Mouse (Mus musculus) intestine, postnatal 0 days (tissue): ENCODE measurements around the gene Wfikkn1. TPM values are rescaled to one million over a fixed set of nuclear protein-coding genes. Genes with fewer than 3 reads are reported as not detected.

ENCODE experiments used
- ATAC-seq: fragments of 200-750 bp; cut with Nextera tagmentation; 2 replicates; pipeline ENCODE4 v1.8.0; 2017; ENCODE audit warnings: mild to moderate bottlenecking, moderate TSS enrichment, moderate library complexity
- H3K27ac ChIP-seq: fragments of 300-500 bp; sonication (generic); 2 replicates; pipeline ENCODE4 v1.5.1; 2014; ENCODE audit warnings: mild to moderate bottlenecking, low read depth, low read length, moderate library complexity
- H3K27me3 ChIP-seq: fragments of 300-500 bp; sonication (generic); replicated peaks from 2 replicates; pipeline ENCODE4 v1.6.1; 2014; ENCODE audit warnings: low read length, mixed read lengths; ENCODE audit not compliant: control insufficient read depth, insufficient read depth
- H3K36me3 ChIP-seq: fragments of 300-500 bp; sonication (generic); 2 replicates; pipeline ENCODE4 v1.6.1; 2014; ENCODE audit warnings: mild to moderate bottlenecking, moderate library complexity; ENCODE audit not compliant: control insufficient read depth, insufficient read depth
- H3K4me1 ChIP-seq: fragments of 300-500 bp; sonication (generic); replicated peaks from 2 replicates; pipeline ENCODE4 v1.6.1; 2014; ENCODE audit warnings: antibody characterized with exemption, low read length, mixed read lengths; ENCODE audit not compliant: control insufficient read depth, insufficient read depth
- H3K4me2 ChIP-seq: fragments of 300-500 bp; sonication (generic); replicated peaks from 2 replicates; pipeline ENCODE4 v1.6.1; 2014; ENCODE audit warnings: low read depth, mild to moderate bottlenecking, moderate library complexity
- H3K4me3 ChIP-seq: fragments of 300-500 bp; sonication (generic); 2 replicates; pipeline ENCODE4 v1.5.1; 2014; ENCODE audit warnings: low read depth, low read length
- H3K9ac ChIP-seq: fragments of 300-500 bp; sonication (generic); 2 replicates; pipeline ENCODE4 v1.6.1; 2014; ENCODE audit warnings: mild to moderate bottlenecking, low read depth, low read length
- H3K9me3 ChIP-seq: fragments of 300-500 bp; sonication (generic); 2 replicates; pipeline ENCODE4 v1.6.1; 2016; ENCODE audit warnings: mixed run types; ENCODE audit not compliant: control insufficient read depth
- CTCF ChIP-seq: sonication (generic); IDR thresholded peaks from 2 replicates; pipeline ENCODE4 v1.5.1; 2016; ENCODE audit warnings: low read depth, mild to moderate bottlenecking, control low read depth, antibody characterized with exemption, moderate library complexity
- WGBS: fragments of 180-500 bp; shearing (Covaris S2); extraction: QIAGEN DNeasy Blood & Tissue Kit; methylation state at CpG from one replicate; pipeline ENCODE4 v1.1.7; 2014; 5-methylcytosine and 5-hydroxymethylcytosine counted together
- polyA plus RNA-seq: library from polyadenylated mRNA; unstranded; fragments of >200 nt; fragmentation: Nextera tagmentation; extraction: Ambion mirVana; gene quantifications from 2 replicates; pipeline ENCODE4 v1.2.1, GENCODE M21; 2015

The Wfikkn1 gene
- polyA plus RNA-seq, 1 experiment from 2014 or later = 0.14 TPM

- no peak for ATAC-seq
- no peaks in the 10 kb centered on the region for H3K27me3 ChIP-seq
- peak overlapping the region; percentile 60 for H3K27ac ChIP-seq
- H3K4me2 ChIP-seq = peak overlapping the region; percentile 89
- TF ChIP-seq CTCF = no peak
- H3K4me3 ChIP-seq = peak overlapping the region; percentile 75
- H3K36me3 ChIP-seq = no peaks in the 10 kb centered on the region
- H3K4me1 ChIP-seq = peaks cover 17% of the 10 kb centered on the region
- H3K9ac ChIP-seq = peak overlapping the region; percentile 83
- WGBS = 72% methylated on average over 9 of the region's 9 CpGs
- no peaks in the 10 kb centered on the region for H3K9me3 ChIP-seq
These were observed 37.5 kb upstream of the Wfikkn1 start for GRCm38 (mm10) chr17:25918037-25918750.

DNA sequence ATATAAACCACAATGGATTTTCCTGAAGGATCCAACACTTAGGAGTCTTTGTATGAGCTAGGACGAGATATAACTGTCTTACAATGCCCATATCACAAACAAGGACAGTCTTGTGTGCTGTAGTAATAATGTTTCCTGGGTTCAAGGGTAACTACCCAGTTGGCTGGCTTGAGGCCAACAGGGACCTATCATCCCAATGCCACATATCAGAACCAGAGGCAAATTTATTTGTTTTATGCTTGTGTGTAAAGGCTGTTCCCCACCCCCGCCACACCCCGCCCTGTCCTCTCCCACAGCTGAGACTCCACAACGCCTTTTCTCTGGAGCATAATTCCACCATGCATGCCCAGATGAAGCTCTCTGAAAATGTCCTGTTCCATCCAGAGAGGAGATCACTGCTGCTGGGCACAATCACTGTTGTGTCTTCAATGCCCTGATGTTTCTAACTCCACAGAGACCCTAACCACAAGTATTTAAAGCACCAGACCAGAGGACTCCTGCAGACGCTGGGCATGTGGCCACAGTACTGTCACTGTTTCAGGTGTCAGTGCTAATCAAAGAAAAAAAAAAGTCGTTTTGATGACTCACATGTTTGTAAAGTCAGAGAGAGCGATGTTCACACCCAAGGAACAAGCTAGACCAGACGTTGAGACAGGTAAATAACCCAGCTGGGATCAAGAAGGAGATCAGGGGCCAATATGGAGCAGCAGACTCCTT, 36.4 kb upstream of the Wfikkn1 start:
- no peak overlapping the region for H3K4me3 ChIP-seq
- whole genome bisulfite sequencing = 29% methylated on average over 8 of the region's 8 CpGs
- TF ChIP-seq CTCF = no peak
- H3K9me3 ChIP-seq = no peaks in the 10 kb centered on the region
- H3K4me1 ChIP-seq = peaks cover 17% of the 10 kb centered on the region
- H3K4me2 ChIP-seq = peak overlapping the region; percentile 89
- H3K27me3 ChIP-seq = no peaks in the 10 kb centered on the region
- no peaks in the 10 kb centered on the region for H3K36me3 ChIP-seq
- no peak for ATAC-seq
- H3K27ac ChIP-seq = peak overlapping the region; percentile 60
- no peak overlapping the region for H3K9ac ChIP-seq

- Histone ChIP-seq H3K9ac (no peak overlapping the region), H3K36me3 (no peaks in the 10 kb centered on the region), H3K4me2 (no peak overlapping the region), H3K27ac (no peak overlapping the region), H3K27me3 (no peaks in the 10 kb centered on the region), H3K4me3 (no peak overlapping the region), H3K9me3 (no peaks in the 10 kb centered on the region), H3K4me1 (peaks cover 23% of the 10 kb centered on the region)
- 67% methylated on average over 4 of the region's 4 CpGs for WGBS
- ATAC-seq = no peak
- no peak for TF ChIP-seq CTCF
These were observed 33.6 kb upstream of the Wfikkn1 start for GRCm38 (mm10) chr17:25914295-25914694.

- no peaks in the 10 kb centered on the region for H3K27me3 ChIP-seq
- no peaks in the 10 kb centered on the region for H3K36me3 ChIP-seq
- no peak overlapping the region for H3K9ac ChIP-seq
- no peaks in the 10 kb centered on the region for H3K9me3 ChIP-seq
- ATAC-seq = no peak
- H3K27ac ChIP-seq = peak overlapping the region; percentile 50
- peaks cover 23% of the 10 kb centered on the region for H3K4me1 ChIP-seq
- H3K4me3 ChIP-seq = no peak overlapping the region
- TF ChIP-seq CTCF = no peak
- WGBS = 56% methylated on average over 1 of the region's 1 CpGs
- peak overlapping the region; percentile 32; the same call in 1 of the 2 replicates for H3K4me2 ChIP-seq
These were observed 33.2 kb upstream of the Wfikkn1 start for GRCm38 (mm10) chr17:25913877-25914275.

GRCm38 (mm10) chr17:25913186-25913876, 32.7 kb upstream of the Wfikkn1 start:
- Histone ChIP-seq H3K4me2 (peak overlapping the region; percentile 32), H3K9me3 (no peaks in the 10 kb centered on the region), H3K27ac (peak overlapping the region; percentile 50), H3K4me3 (no peak overlapping the region), H3K27me3 (no peaks in the 10 kb centered on the region), H3K9ac (no peak overlapping the region), H3K4me1 (peaks cover 19% of the 10 kb centered on the region), H3K36me3 (no peaks in the 10 kb centered on the region)
- ATAC-seq = no peak
- TF ChIP-seq CTCF = no peak
- WGBS = 69% methylated on average over 14 of the region's 14 CpGs

DNA sequence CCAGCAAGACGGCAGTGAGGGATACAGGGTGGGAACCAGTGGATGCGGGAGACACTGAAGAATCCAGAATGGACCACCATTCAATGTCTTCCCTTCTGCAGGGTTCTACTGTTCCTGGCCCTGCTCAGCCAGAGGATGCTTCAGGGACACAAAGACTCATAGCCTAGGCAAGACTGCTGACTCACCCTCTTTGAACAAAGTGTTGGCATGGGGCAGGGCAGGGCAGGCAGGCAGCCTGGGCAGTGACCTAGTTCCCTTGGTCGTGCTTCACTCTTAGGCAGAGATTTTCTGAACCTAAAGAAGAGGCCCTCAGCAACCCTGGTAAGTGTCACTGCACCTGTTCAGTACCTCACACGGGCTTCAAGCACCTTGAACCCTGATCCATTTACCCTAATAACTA, 31.2 kb upstream of the Wfikkn1 start:
- Histone ChIP-seq H3K4me1 (peaks cover 10% of the 10 kb centered on the region), H3K9ac (no peak overlapping the region), H3K36me3 (no peaks in the 10 kb centered on the region), H3K27ac (peak overlapping the region; percentile 62; the same call in 1 of the 2 replicates), H3K4me3 (no peak overlapping the region), H3K4me2 (no peak overlapping the region), H3K27me3 (no peaks in the 10 kb centered on the region), H3K9me3 (no peaks in the 10 kb centered on the region)
- ATAC-seq = peak; percentile 34
- WGBS = 64% methylated on average over 4 of the region's 4 CpGs
- TF ChIP-seq CTCF = no peak
